Mouse (Mus musculus) midbrain, embryonic 11.5 days (tissue): Measurements from ENCODE around the gene Zfp658. TPM values are rescaled to one million over a fixed set of nuclear protein-coding genes. Genes with fewer than 3 reads are reported as not detected.

Experiments used
- ATAC-seq: fragments of 200-750 bp; cut with Nextera tagmentation; 2 replicates; pipeline ENCODE4 v1.8.0; 2017; ENCODE audit warnings: moderate TSS enrichment, moderate library complexity; ENCODE audit not compliant: low FRiP score
- DNase-seq: peaks from one replicate; pipeline ENCODE4 v3.0.0; 2015; ENCODE audit warnings: low spot score; ENCODE audit errors: missing footprints
- H3K27ac ChIP-seq: fragments of 300-500 bp; sonication (generic); 2 replicates; pipeline ENCODE4 v1.5.1; 2014; ENCODE audit warnings: low read depth, low read length
- H3K27me3 ChIP-seq: fragments of 300-500 bp; sonication (generic); 2 replicates; pipeline ENCODE4 v1.6.1; 2014; ENCODE audit warnings: mild to moderate bottlenecking, low read length, moderate library complexity, mixed read lengths; ENCODE audit not compliant: control insufficient read depth, insufficient read depth
- H3K36me3 ChIP-seq: fragments of 300-500 bp; sonication (generic); 2 replicates; pipeline ENCODE4 v1.6.1; 2014; ENCODE audit warnings: mild to moderate bottlenecking, low read length, moderate library complexity, mixed read lengths; ENCODE audit not compliant: control insufficient read depth, insufficient read depth
- H3K4me1 ChIP-seq: fragments of 300-500 bp; sonication (generic); 2 replicates; pipeline ENCODE4 v1.6.1; 2014; ENCODE audit warnings: low read length; ENCODE audit not compliant: control insufficient read depth, insufficient read depth
- H3K4me2 ChIP-seq: fragments of 300-500 bp; sonication (generic); 2 replicates; pipeline ENCODE4 v1.6.1; 2014; ENCODE audit warnings: mild to moderate bottlenecking, moderate library complexity
- H3K4me3 ChIP-seq: fragments of 300-500 bp; sonication (generic); 2 replicates; pipeline ENCODE4 v1.5.1; 2014; ENCODE audit warnings: low read depth, low read length
- H3K9ac ChIP-seq: fragments of 300-500 bp; sonication (generic); 2 replicates; pipeline ENCODE4 v1.6.1; 2014; ENCODE audit warnings: low read length
- H3K9me3 ChIP-seq: fragments of 300-500 bp; sonication (generic); 2 replicates; pipeline ENCODE4 v1.6.1; 2016; ENCODE audit warnings: low read length; ENCODE audit not compliant: control insufficient read depth
- WGBS: fragments of 180-500 bp; shearing (Covaris S2); extraction: QIAGEN DNeasy Blood & Tissue Kit; methylation state at CpG from one replicate; pipeline ENCODE4 v1.1.7; 2014; 5-methylcytosine and 5-hydroxymethylcytosine counted together
- polyA plus RNA-seq: library from polyadenylated mRNA; unstranded; fragments of >200 nt; fragmentation: Nextera tagmentation; extraction: Ambion mirVana; gene quantifications from 2 replicates; pipeline ENCODE4 v1.2.1, GENCODE M21; 2014

The Zfp658 gene
- polyA plus RNA-seq, 1 experiment from 2014 or later, result 6.7 TPM

DNA sequence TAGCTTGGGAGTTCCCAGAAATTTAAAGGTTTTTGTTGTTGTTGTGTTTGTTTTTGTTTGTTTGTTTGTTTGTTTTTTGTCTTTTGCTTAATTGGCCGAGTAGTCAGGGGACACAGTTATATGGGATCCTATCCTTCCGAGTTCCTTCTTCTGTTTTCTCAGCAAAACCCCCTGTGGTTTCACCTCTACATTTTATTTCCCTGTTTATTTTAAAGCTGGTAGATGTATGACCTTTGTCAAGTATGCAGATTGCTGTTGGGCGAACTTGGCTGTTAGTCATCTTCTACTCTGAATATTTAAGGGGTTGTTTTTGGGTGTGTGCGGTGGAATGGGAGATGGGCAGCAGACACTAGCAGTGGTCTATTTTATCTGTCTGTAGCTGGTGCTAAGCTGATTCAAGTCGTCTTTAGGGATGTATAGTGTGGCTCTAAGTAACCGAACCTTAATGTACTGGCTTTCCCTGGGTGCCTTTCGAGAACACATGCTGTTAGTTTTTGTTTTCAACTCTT, 46.3 kb downstream of the Zfp658 start:
- H3K27ac ChIP-seq, result no peak overlapping the region
- DNase-seq, result no peak
- WGBS, result 80% methylated on average over 7 of the region's 7 CpGs
- H3K4me1 ChIP-seq, result peaks cover 4% of the 10 kb centered on the region; the same call in 1 of the 2 replicates
- H3K27me3 ChIP-seq, result no peaks in the 10 kb centered on the region
- no peak overlapping the region for H3K9ac ChIP-seq
- ATAC-seq, result no peak
- H3K36me3 ChIP-seq, result no peaks in the 10 kb centered on the region
- no peaks in the 10 kb centered on the region for H3K9me3 ChIP-seq
- H3K4me3 ChIP-seq, result no peak overlapping the region
- no peak overlapping the region for H3K4me2 ChIP-seq

DNA sequence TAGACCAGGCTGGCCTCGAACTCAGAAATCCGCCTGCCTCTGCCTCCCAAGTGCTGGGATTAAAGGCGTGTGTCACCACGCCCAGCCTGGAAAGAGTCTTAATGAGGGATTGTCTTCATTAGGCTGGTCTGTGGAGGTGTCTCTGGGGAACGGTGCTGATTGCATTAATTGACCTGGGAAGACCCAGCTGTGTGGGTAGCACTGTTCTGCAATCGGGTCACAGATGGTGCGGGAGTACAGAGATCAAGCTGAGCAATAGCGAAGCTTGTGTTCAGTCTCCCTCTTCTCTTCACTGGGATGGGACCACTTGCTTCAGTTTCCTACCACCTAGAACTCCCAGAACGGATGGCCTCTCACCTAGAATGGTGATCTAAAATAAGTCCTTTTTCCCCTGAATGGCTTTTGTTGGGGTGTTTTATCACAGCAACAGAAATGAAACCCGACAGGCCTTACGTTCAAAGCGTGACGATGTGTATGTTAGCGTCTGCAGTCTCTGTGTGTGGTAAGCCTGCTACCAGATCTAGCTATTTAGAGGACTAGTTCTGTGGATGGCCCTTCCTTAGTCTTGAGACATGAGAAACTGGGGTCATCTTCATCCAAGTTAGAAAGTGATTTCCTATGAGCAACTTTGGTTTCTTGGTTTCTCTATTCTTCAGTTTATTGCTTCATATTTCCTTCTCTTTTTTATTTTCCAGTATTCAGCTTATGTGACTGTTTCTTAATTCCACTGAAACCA, 51.9 kb downstream of the Zfp658 start:
- Histone ChIP-seq H3K4me3 (no peak overlapping the region), H3K4me1 (no peaks in the 10 kb centered on the region), H3K9me3 (no peaks in the 10 kb centered on the region), H3K27ac (no peak overlapping the region), H3K36me3 (no peaks in the 10 kb centered on the region), H3K27me3 (no peaks in the 10 kb centered on the region), H3K9ac (no peak overlapping the region), H3K4me2 (no peak overlapping the region)
- 90% methylated on average over 14 of the region's 14 CpGs for WGBS
- ATAC-seq (no peak), DNase-seq (no peak)

DNA sequence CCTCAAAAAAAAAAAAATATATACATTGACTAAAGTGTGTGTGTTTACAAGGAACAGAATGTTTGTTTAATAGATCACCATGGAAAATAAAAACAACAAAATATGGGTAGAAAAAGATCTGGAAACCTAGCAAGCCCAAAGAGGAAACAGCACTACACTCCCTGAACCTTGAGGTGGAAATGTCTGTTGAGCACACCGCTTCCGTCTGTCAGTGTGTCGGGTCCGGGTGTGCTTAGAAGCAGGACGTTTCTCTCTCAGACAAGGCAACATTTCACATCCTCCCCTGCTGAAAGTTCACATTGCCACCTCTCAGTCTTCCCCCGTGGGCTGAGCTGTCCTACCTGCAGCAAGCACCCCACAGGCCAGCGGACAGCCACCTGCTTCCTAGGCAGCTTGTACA, 60.9 kb downstream of the Zfp658 start:
- H3K9me3 ChIP-seq, result no peaks in the 10 kb centered on the region
- no peaks in the 10 kb centered on the region for H3K36me3 ChIP-seq
- DNase-seq (no peak), ATAC-seq (no peak)
- no peak overlapping the region for H3K4me2 ChIP-seq
- H3K4me3 ChIP-seq, result no peak overlapping the region
- no peaks in the 10 kb centered on the region for H3K27me3 ChIP-seq
- WGBS, result 79% methylated on average over 7 of the region's 7 CpGs
- H3K27ac ChIP-seq, result no peak overlapping the region
- no peak overlapping the region for H3K9ac ChIP-seq
- no peaks in the 10 kb centered on the region for H3K4me1 ChIP-seq

DNA sequence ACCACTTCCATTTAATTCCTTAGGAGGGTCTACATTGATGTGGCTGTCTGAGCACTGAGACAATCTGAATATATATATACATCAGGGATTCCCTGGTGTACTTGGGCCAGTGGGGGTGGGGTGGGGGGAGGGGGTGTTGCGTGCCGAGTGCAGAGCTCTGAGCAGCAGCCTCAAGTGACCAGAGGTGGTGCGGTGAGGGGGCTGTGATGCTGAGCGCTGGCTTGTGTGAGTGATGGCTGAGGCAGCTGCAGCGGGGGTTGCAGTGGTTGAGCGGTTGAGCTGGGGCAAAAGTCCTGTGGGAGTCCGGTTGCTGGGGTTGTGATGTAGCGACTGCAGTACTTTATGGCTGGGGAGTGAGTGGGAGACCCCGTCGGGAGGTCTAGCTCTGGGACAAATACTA, 61.8 kb downstream of the Zfp658 start:
- ATAC-seq (peak; percentile 59; the same call in 1 of the 2 replicates), DNase-seq (no peak)
- Histone ChIP-seq H3K36me3 (no peaks in the 10 kb centered on the region), H3K9me3 (no peaks in the 10 kb centered on the region), H3K4me2 (no peak overlapping the region), H3K9ac (no peak overlapping the region), H3K4me1 (no peaks in the 10 kb centered on the region), H3K27ac (no peak overlapping the region), H3K27me3 (no peaks in the 10 kb centered on the region), H3K4me3 (no peak overlapping the region)
- WGBS, result 17% methylated on average over 10 of the region's 10 CpGs

Other genes starting within 250 kb of the Zfp658 start
- 14.9 and 15.7 TPM in 2 replicates for gene Zfp715, start 249.0 kb upstream of the Zfp658 start, polyA plus RNA-seq
- gene Siglecf, start 210.9 kb upstream of the Zfp658 start, polyA plus RNA-seq, result 0.23 and 0.55 TPM in 2 replicates
- gene Siglecg, start 154.1 kb upstream of the Zfp658 start, polyA plus RNA-seq, result not detected in 2 replicates
- gene Lim2, start 134.6 kb upstream of the Zfp658 start, polyA plus RNA-seq, result 0.20 TPM in 1 of 2 replicates, not detected in the other
- 0.19 TPM in 1 of 2 replicates, not detected in the other for gene Nkg7, start 125.2 kb upstream of the Zfp658 start, polyA plus RNA-seq
- not detected in 2 replicates for gene Cldnd2, start 121.5 kb upstream of the Zfp658 start, polyA plus RNA-seq
- gene Etfb, start 118.2 kb upstream of the Zfp658 start, polyA plus RNA-seq, result 187 and 202 TPM in 2 replicates
- 0.46 TPM in 1 of 2 replicates, not detected in the other for gene Gm45233, start 118.1 kb upstream of the Zfp658 start, polyA plus RNA-seq
- gene Vsig10l, start 99.1 kb upstream of the Zfp658 start, polyA plus RNA-seq, result 2.2 and 2.4 TPM in 2 replicates
- gene Iglon5, start 72.2 kb upstream of the Zfp658 start, polyA plus RNA-seq, result 2.3 and 3.1 TPM in 2 replicates
- not detected in 2 replicates for gene 4931406B18Rik, start 56.3 kb upstream of the Zfp658 start, polyA plus RNA-seq
- gene Cd33, start 17.8 kb upstream of the Zfp658 start, polyA plus RNA-seq, result 0.63 and 0.70 TPM in 2 replicates
- 17.3 and 17.9 TPM in 2 replicates for gene Zfp719, start 17.4 kb downstream of the Zfp658 start, polyA plus RNA-seq
- 0.23 and 0.64 TPM in 2 replicates for gene Zfp819, start 44.9 kb downstream of the Zfp658 start, polyA plus RNA-seq
- not detected in 2 replicates for gene Ceacam18, start 72.5 kb downstream of the Zfp658 start, polyA plus RNA-seq
- gene Siglece, start 97.9 kb downstream of the Zfp658 start, polyA plus RNA-seq, result 0.26 and 0.51 TPM in 2 replicates
- 9.3 and 9.9 TPM in 2 replicates for gene Ctu1, start 109.8 kb downstream of the Zfp658 start, polyA plus RNA-seq
- gene Klk14, start 128.2 kb downstream of the Zfp658 start, polyA plus RNA-seq, result not detected in 2 replicates
- gene Klk13, start 150.3 kb downstream of the Zfp658 start, polyA plus RNA-seq, result 0.29 TPM in 1 of 2 replicates, not detected in the other
- not detected in 2 replicates for gene Klk12, start 206.6 kb downstream of the Zfp658 start, polyA plus RNA-seq
- gene Klk11, start 212.3 kb downstream of the Zfp658 start, polyA plus RNA-seq, result 0.19 TPM in 1 of 2 replicates, not detected in the other
- gene Klk10, start 218.8 kb downstream of the Zfp658 start, polyA plus RNA-seq, result 0.19 and 0.29 TPM in 2 replicates
- not detected in 2 replicates for gene Klk9, start 229.6 kb downstream of the Zfp658 start, polyA plus RNA-seq
- 7.6 and 7.8 TPM in 2 replicates for gene Klk8, start 235.3 kb downstream of the Zfp658 start, polyA plus RNA-seq
- gene Klk7, start 249.0 kb downstream of the Zfp658 start, polyA plus RNA-seq, result 0.10 TPM in 1 of 2 replicates, not detected in the other